Mouse (Mus musculus): ENCODE measurements around the gene Lrrc29.

The Lrrc29 gene

DNA sequence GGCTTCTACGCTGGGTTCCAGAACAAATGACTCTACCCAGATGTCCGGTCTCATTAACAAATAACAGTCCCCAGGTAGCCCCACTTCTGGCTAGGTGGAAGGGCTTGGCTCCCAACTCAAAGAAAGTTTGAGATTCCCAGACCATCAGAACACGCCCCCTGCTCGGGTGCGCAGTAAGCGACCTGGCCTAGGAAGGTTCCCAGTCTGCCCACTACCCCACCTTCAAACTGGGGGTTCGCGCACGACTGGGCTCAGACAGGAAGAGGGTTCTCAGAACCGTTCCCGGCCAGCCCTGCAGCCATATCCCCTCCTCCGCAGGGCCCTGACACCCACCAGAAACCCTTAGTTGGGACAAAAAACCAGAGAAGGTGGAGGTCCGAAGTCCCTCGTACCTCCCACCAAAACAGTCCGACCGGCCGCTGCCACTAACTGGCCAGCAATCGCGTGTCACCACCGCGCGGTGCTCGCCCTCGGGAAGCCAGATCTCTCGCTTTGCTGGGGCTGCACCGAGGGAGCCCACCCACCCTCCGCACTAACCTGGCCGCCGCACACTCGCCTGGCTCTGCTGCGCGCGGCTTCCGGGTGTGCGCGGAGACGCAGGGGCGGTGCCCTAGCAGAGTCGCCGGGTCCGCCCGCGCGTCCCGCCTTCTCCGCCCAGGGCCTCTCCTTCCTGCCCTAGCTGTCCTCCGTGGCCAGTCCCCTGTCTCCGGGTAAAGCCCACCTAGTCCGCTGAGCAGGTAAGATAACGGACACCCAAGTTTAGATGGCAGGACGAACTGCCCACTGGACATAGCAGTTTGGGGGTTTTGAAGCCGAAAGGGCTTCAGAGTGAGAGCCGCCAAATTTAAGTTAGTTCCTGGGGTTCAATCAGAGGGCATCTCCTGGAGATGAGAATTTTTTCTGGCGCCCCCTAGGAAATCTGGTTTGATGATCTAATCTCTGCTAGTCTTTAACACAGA, 61.8 kb downstream of the Lrrc29 start, which contains the start of the genes Tradd and Fbxl8:
Tradd (minus strand) TSS at position 586 of the 959 bp plus-strand sequence.
Fbxl8 (plus strand) TSS at position 625 of the 959 bp plus-strand sequence.
- peak; percentile 70 for DNase-seq

DNA sequence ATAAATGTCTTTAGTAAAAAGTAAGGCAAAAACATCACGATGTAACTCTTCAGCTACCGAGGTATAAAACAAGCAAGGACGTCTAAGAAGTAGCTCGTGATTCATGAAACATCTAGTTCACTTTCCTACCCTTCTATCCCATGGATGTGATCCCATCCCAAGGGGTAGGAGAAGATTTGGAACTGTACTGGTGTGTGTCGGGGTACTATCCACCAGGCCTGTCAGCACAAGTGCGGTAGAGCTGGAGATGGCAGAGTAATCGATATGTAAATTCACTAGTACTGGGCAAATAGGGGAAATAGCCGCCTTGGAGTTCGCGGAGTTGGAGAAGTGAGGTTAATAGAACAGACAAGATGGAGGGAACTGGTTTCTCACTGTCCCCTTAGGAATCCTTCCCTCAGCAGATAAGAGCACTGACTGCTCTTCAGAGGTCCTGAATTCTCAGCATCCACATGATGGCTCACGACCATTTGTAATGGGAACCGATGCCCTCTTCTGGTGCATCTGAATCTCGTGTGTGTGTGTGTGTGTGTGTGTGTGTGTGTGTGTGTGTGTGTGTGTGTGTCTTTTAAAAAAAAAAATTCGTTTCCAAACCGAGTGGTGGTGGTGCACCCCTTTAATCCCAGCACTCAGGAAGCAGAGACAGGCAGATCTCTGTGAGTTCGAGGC, 62.7 kb downstream of the Lrrc29 start:
- no peak for DNase-seq

Measured in retina, postnatal 1 day (tissue).